In genomic region chr7:111897016-111897415, GRCm38 (mm10) we compare ENCODE assay signal across 10 mouse cellular contexts.
"Had no signal": no experiment of that assay in that cellular context is flagged by ENCODE, and none has a peak within 500 bp of the region (broad histone marks: within the 10 kb centered on the region; RNA-seq: fewer than 3 reads in every experiment).

No protein-coding gene starts in this region.

- ATAC-seq: midbrain, embryonic 16.5 days had no signal

- H3K9me3 ChIP-seq: limb, embryonic 10.5 days; liver, embryonic 15.5 days had no signal

- H3K4me3 ChIP-seq: limb, embryonic 10.5 days; liver, embryonic 15.5 days; megakaryocyte, embryonic 14.5 days; midbrain, embryonic 12.5 days had no signal

- H3K36me3 ChIP-seq: limb, embryonic 10.5 days; liver, embryonic 15.5 days; midbrain, embryonic 12.5 days had no signal

- DNase-seq: kidney, adult 2 months; kidney, postnatal 25 days; thymus, postnatal 36 days had no signal

- H3K4me2 ChIP-seq: liver, embryonic 11.5 days; liver, embryonic 15.5 days; midbrain, embryonic 12.5 days had no signal

- H3K27ac ChIP-seq: limb, embryonic 10.5 days; liver, embryonic 15.5 days; macrophage; midbrain, embryonic 12.5 days had no signal

- H3K4me1 ChIP-seq: liver, embryonic 15.5 days; megakaryocyte, embryonic 14.5 days; midbrain, embryonic 12.5 days had no signal

- H3K9ac ChIP-seq: liver, embryonic 15.5 days; midbrain, embryonic 12.5 days had no signal

- H3K27me3 ChIP-seq: liver, embryonic 15.5 days; megakaryocyte, embryonic 14.5 days; midbrain, embryonic 12.5 days had no signal
